Mouse (Mus musculus) myocyte (in vitro differentiated cells): ENCODE results near the gene Vav3. TPM values are rescaled to one million over a fixed set of nuclear protein-coding genes. Genes with fewer than 3 reads are reported as not detected.

ENCODE experiments used
- H3K27me3 ChIP-seq: one replicate; pipeline ENCODE4 v1.6.1; 2011; ENCODE audit not compliant: control insufficient read depth, insufficient read depth, insufficient read length
- H3K36me3 ChIP-seq: one replicate; pipeline ENCODE4 v1.6.1; 2011; ENCODE audit not compliant: control insufficient read depth, insufficient read depth
- H3K4me2 ChIP-seq: one replicate; pipeline ENCODE4 v1.6.1; 2011; ENCODE audit warnings: low read depth, control low read depth
- H3K4me3 ChIP-seq: one replicate; pipeline ENCODE4 v1.5.1; 2011; ENCODE audit warnings: mild to moderate bottlenecking, control low read depth, moderate library complexity
- H3K79me2 ChIP-seq: one replicate; pipeline ENCODE4 v1.6.1; 2011; ENCODE audit not compliant: control insufficient read depth, insufficient read depth
- H3ac ChIP-seq: one replicate; pipeline ENCODE4 v1.6.1; 2011; ENCODE audit not compliant: control insufficient read depth, insufficient read length
- CEBPB ChIP-seq: IDR thresholded peaks from 2 replicates; pipeline ENCODE4 v1.6.1; 2011; ENCODE audit warnings: mild to moderate bottlenecking, moderate library complexity; ENCODE audit not compliant: poor library complexity, insufficient read depth, severe bottlenecking
- E2F4 ChIP-seq: IDR thresholded peaks from one replicate; pipeline ENCODE4 v1.6.1; 2011; ENCODE audit warnings: mild to moderate bottlenecking, control low read depth, moderate library complexity; ENCODE audit not compliant: insufficient read depth
- MAX ChIP-seq: IDR thresholded peaks from one replicate; pipeline ENCODE4 v1.6.1; 2011; ENCODE audit warnings: low read depth, mild to moderate bottlenecking, control low read depth
- MYOD1 ChIP-seq, 3 experiments: IDR thresholded peaks; one replicate each; pipeline ENCODE4 v1.6.1; 2011; ENCODE audit warnings: control low read depth in 2 of 3, low read depth in 2 of 3, mild to moderate bottlenecking in 2 of 3, moderate library complexity in 1 of 3; ENCODE audit not compliant: insufficient read length in 2 of 3, control insufficient read depth in 1 of 3
- MYOG ChIP-seq, 3 experiments: IDR thresholded peaks; one replicate each; pipeline ENCODE4 v1.6.1; 2011; ENCODE audit warnings: control low read depth in 2 of 3, low read depth in 2 of 3, mild to moderate bottlenecking in 2 of 3; ENCODE audit not compliant: insufficient read length in 2 of 3, control insufficient read depth in 1 of 3, insufficient read depth in 1 of 3
- POLR2A ChIP-seq: IDR thresholded peaks from one replicate; pipeline ENCODE4 v1.6.1; 2011; ENCODE audit warnings: low read depth, mild to moderate bottlenecking, control low read depth, moderate library complexity; ENCODE audit not compliant: insufficient read length
- POLR2AphosphoS2 ChIP-seq: IDR thresholded peaks from one replicate; pipeline ENCODE4 v1.6.1; 2011; ENCODE audit warnings: low read depth, control low read depth; ENCODE audit not compliant: insufficient read length
- REST ChIP-seq: IDR thresholded peaks from one replicate; pipeline ENCODE4 v1.6.1; 2011; ENCODE audit warnings: mild to moderate bottlenecking, control low read depth, moderate library complexity; ENCODE audit not compliant: insufficient read depth, insufficient read length
- SRF ChIP-seq: IDR thresholded peaks from one replicate; pipeline ENCODE4 v1.6.1; 2011; ENCODE audit warnings: low read depth; ENCODE audit not compliant: control insufficient read depth, insufficient read length
- TCF12 ChIP-seq: IDR thresholded peaks from one replicate; pipeline ENCODE4 v1.6.1; 2011; ENCODE audit warnings: mild to moderate bottlenecking, control low read depth; ENCODE audit not compliant: poor library complexity, insufficient read depth, severe bottlenecking
- TCF3 ChIP-seq: IDR thresholded peaks from one replicate; pipeline ENCODE4 v1.6.1; 2011; ENCODE audit warnings: low read depth, control low read depth; ENCODE audit not compliant: insufficient read length
- USF1 ChIP-seq: IDR thresholded peaks from one replicate; pipeline ENCODE4 v1.6.1; 2011; ENCODE audit warnings: low read depth, mild to moderate bottlenecking, control low read depth, moderate library complexity
- polyA plus RNA-seq: library from polyadenylated mRNA; unstranded; fragments of >200 nt; fragmentation: generic; extraction: Trizol; gene quantifications from one replicate; pipeline ENCODE4 v1.2.1, GENCODE M21; 2012; ENCODE audit warnings: missing spikeins

The Vav3 gene
- polyA plus RNA-seq, 1 experiment, result 0.95 TPM

DNA sequence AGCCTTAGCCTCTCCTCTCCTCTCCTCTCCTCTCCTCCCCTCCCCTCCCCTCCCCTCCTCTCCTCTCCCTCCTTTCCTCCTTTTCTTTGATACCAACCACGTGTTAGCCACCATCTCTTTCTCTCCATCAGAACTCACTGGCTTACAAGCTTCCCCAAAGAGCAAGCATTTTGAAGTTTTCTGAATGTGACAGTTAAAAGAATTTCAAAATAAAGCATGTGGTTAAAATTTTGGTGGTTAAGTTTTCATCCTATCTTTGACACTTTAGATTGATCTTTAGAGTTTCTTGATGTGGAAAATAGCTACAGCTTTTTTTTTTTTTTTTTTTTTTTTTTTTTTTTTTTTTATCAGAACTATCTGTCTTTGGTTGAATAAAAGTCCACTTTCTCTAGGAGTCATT, 31.1 kb downstream of the Vav3 start:
- no peak for TF ChIP-seq TCF12
- H3ac ChIP-seq, result no peak overlapping the region

DNA sequence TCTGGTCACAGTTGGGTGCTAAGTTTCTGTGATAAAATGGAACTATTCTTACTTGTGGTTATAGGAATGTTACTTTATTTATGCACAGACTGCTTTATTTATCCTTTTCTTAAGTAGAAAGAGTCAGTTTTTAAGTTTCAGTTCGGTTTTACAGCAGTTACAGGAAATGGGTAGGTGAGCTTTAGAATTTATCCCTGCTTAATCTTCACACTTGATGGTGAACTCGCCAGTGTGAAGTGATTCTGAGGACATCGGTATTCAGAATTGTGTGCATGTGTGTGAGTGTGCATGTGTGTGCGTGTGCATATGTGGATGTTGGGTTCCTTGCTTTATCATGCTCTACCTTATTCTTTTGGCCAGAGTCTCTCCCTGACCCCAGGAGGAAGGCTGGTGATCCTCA, 32.2 kb downstream of the Vav3 start:
- TF ChIP-seq POLR2AphosphoS2, result no peak
- TF ChIP-seq REST, result no peak
- no peak for TF ChIP-seq CEBPB
- no peak for TF ChIP-seq SRF
- no peak for TF ChIP-seq USF1
- no peak for TF ChIP-seq POLR2A
- TF ChIP-seq E2F4, result no peak
- TF ChIP-seq MAX, result no peak
- TF ChIP-seq MYOG (IDR thresholded peaks at IDR 0.05; ENCODE audit: control insufficient read depth in 1 of 3, insufficient read depth in 1 of 3, insufficient read length in 2 of 3, low read depth in 2 of 3), result no peak
- TF ChIP-seq TCF3, result no peak
- TF ChIP-seq TCF12, result no peak
- no peak for TF ChIP-seq MYOD1 (IDR thresholded peaks at IDR 0.05; ENCODE audit: control insufficient read depth in 1 of 3, insufficient read length in 2 of 3, low read depth in 2 of 3)

More for the DNA sequence above, 31.1 kb downstream of the Vav3 start:
- Histone ChIP-seq H3K27me3 (no peaks in the 10 kb centered on the region), H3K36me3 (no peaks in the 10 kb centered on the region), H3K4me3 (no peak overlapping the region), H3K4me2 (no peak overlapping the region), H3K79me2 (peaks cover 6% of the 10 kb centered on the region)

DNA sequence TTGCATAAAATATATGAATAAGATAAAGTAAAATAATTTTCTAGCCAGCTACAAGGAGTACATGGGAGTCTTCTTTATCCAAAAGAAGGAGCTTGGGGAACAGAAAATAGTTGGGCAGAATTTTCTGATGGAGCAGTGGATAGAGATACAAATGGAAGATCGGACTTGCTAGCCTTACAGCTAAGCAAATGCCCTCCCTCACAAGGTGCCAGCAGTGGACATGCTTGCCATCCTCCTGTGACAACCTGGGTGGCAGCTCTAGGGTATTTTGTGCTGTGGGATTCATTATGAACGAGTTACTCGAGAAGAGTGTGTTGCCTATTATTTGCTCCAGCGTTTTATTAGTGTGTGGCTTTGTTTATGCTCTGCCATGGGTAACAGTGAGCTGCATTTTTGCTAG, 37.8 kb downstream of the Vav3 start:
- Histone ChIP-seq H3K36me3 (no peaks in the 10 kb centered on the region), H3K4me2 (no peak overlapping the region), H3K27me3 (no peaks in the 10 kb centered on the region), H3K79me2 (no peaks in the 10 kb centered on the region), H3K4me3 (no peak overlapping the region), H3ac (no peak overlapping the region)
- TF ChIP-seq TCF3 (no peak), E2F4 (no peak), REST (no peak), POLR2A (no peak), MYOG (IDR thresholded peaks at IDR 0.05; ENCODE audit: control insufficient read depth in 1 of 3, insufficient read depth in 1 of 3, insufficient read length in 2 of 3, low read depth in 2 of 3) (no peak), MAX (no peak), TCF12 (no peak), POLR2AphosphoS2 (no peak), MYOD1 (IDR thresholded peaks at IDR 0.05; ENCODE audit: control insufficient read depth in 1 of 3, insufficient read length in 2 of 3, low read depth in 2 of 3) (no peak), USF1 (no peak), CEBPB (no peak), SRF (no peak)

More for the DNA sequence above, 32.2 kb downstream of the Vav3 start:
- Histone ChIP-seq H3K4me2 (no peak overlapping the region), H3K36me3 (no peaks in the 10 kb centered on the region), H3K27me3 (no peaks in the 10 kb centered on the region), H3K4me3 (no peak overlapping the region), H3ac (no peak overlapping the region), H3K79me2 (peaks cover 6% of the 10 kb centered on the region)

DNA sequence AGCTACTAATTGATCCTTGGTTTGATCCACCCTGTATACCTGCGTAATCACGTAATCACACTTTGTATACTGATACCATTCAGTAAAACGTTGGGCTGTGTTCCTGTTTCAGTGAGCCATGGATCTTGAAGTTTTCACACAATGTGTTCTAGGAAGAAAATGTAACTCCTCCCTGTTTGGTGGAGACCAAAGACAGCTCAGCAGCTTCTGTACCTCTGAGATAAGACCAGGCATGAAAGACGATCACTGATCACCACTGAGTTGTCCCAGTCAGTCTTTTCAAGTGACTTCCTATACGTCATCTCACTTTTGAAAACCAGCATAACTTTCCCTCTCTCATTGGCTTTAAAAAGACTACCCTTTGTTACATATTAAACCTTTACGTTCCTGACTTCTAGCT, 38.2 kb downstream of the Vav3 start:
- H3K4me3 ChIP-seq, result no peak overlapping the region
- no peak overlapping the region for H3ac ChIP-seq
- no peaks in the 10 kb centered on the region for H3K27me3 ChIP-seq
- H3K79me2 ChIP-seq, result no peaks in the 10 kb centered on the region
- no peak overlapping the region for H3K4me2 ChIP-seq
- TF ChIP-seq MYOD1 (IDR thresholded peaks at IDR 0.05; ENCODE audit: control insufficient read depth in 1 of 3, insufficient read length in 2 of 3, low read depth in 2 of 3) (no peak), TCF12 (no peak), POLR2A (no peak), MYOG (IDR thresholded peaks at IDR 0.05; ENCODE audit: control insufficient read depth in 1 of 3, insufficient read depth in 1 of 3, insufficient read length in 2 of 3, low read depth in 2 of 3) (no peak), MAX (no peak), CEBPB (no peak), REST (no peak)
- no peaks in the 10 kb centered on the region for H3K36me3 ChIP-seq

DNA sequence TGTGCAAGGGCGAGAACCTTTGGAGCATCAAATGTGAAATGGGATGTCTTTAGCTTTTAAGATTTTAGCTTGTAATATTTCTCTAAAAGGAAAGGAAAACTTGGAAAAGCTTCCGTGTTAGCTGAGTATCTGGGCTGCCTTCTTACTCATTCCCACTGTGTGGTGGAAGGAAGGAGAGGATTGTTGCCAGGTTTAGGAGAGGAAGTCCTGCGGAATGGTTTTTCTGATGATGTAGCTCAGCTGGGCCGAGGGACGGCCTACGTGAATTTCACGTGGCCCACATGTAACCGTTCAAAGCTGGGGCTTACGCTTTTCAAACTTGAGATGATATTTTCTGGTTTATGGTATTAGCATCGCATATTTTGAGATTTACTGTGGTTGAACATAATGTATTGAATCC, 48.3 kb downstream of the Vav3 start:
- Histone ChIP-seq H3K79me2 (no peaks in the 10 kb centered on the region), H3ac (no peak overlapping the region), H3K4me3 (no peak overlapping the region), H3K27me3 (no peaks in the 10 kb centered on the region), H3K36me3 (no peaks in the 10 kb centered on the region), H3K4me2 (no peak overlapping the region)
- no peak for TF ChIP-seq CEBPB
- no peak for TF ChIP-seq USF1
- TF ChIP-seq POLR2AphosphoS2, result no peak
- no peak for TF ChIP-seq SRF
- TF ChIP-seq TCF3, result no peak
- no peak for TF ChIP-seq MAX
- no peak for TF ChIP-seq TCF12
- no peak for TF ChIP-seq POLR2A
- no peak for TF ChIP-seq MYOG (IDR thresholded peaks at IDR 0.05; ENCODE audit: control insufficient read depth in 1 of 3, insufficient read depth in 1 of 3, insufficient read length in 2 of 3, low read depth in 2 of 3)
- TF ChIP-seq MYOD1 (IDR thresholded peaks at IDR 0.05; ENCODE audit: control insufficient read depth in 1 of 3, insufficient read length in 2 of 3, low read depth in 2 of 3), result no peak
- no peak for TF ChIP-seq REST
- TF ChIP-seq E2F4, result no peak
